Mouse (Mus musculus) embryo, embryonic 9.5 days (tissue): ENCODE measurements around the gene Raet1e.
A peak's percentile ranks its signal among the peaks of the same experiment; 100 is the strongest.
"Not testable (repeated sequence)": the region's sequence is repeated elsewhere in the genome, so short reads cannot be mapped to it uniquely, and the experiment has no call there.

Source experiments
- DNase-seq: peaks from one replicate; pipeline ENCODE4 v3.0.0-alpha.2; 2017; ENCODE audit errors: extremely low spot score

Gene Raet1e

GRCm38 (mm10) chr10:22273684-22274305 lies 115.4 kb downstream of the Raet1e start:
- peak; percentile 35 for DNase-seq

DNA sequence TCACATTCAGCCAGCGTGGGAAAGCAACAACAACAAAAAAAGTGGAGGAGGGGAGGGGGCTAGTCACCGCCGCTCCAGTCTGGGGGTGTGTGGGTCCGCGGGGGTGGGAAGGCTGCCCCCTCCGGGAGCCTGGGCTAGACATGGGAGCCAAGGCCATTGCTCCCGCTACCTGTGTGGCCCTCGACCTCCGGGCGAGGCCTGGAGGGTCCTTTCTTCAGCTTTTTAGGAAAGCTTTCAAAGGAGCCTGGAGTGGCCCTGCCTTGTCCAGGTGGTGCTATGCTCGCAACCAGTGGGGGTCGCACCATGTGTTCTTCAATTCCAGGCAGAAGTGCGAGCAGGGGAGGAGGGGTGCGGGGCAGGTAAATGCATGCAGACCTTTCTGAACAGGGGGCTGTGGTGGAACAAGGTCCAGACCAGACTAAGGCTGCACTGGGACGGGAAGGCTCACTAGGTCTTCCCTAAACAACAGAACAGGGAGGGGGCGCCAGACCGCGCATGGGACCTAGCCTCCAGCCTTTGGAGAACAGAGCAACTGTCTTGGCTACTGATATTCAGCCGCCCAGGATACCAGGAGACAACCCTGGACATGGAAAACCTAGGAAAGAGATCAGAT lies 116.2 kb downstream of the Raet1e start:
- DNase-seq = peak; percentile 27

DNA sequence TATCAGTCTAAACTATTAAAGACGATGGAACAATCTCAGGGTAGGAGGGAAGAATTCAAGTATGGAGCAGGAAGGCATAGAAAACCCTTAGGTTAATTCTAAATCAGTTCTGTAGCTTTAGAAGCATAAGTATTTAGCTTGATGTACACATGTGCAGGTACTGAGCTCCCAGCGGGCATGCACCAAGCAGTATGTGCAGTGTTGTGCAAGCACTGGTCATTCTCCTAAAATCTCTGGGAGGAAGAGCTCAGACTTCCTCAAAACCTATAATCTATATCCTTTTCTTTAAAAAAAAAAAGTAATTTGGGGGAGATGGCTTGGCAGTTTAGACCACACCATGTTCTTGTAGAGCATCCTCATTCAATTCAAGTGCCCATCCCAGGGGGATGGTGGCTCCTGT lies 120.1 kb downstream of the Raet1e start:
- DNase-seq = not testable (repeated sequence)

DNA sequence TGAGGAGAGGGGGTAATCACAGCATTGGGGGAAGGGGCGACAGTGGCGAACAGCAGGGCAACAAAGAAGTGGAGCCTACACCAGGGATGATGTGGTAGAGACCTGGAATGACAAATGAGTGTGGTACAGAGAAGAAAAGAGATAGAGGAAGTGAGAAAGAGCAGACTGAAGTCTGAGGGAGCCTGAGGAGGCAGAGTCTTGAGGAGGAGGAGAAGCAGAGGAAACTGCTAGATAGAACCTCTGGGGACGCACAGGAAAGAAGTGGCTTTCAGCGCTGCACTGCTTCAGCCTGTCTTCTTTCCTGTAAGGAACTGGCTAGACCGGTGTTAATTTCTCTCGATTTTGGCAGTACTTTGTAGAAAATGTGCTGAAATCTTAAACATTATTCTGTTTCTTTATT lies 124.4 kb downstream of the Raet1e start:
- no peak for DNase-seq

DNA sequence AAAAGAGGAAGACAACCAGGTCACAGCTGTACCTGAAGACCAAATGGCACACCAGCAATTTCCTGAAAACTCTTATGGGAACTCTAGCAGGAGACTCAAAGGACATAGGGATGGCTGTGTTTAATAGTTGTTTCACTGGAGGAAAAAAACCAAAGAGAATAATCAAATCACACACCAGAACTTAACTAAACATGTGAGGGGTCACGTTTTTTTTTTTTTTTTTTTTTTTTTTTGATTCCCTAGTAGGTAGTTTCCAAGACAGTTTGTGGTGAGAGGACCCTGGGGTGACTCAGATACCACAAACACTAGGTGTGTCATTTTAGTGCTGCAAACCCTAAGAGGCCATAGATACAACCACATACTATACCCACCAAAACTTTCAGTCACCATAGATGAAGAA lies 137.3 kb downstream of the Raet1e start:
- no peak for DNase-seq

DNA sequence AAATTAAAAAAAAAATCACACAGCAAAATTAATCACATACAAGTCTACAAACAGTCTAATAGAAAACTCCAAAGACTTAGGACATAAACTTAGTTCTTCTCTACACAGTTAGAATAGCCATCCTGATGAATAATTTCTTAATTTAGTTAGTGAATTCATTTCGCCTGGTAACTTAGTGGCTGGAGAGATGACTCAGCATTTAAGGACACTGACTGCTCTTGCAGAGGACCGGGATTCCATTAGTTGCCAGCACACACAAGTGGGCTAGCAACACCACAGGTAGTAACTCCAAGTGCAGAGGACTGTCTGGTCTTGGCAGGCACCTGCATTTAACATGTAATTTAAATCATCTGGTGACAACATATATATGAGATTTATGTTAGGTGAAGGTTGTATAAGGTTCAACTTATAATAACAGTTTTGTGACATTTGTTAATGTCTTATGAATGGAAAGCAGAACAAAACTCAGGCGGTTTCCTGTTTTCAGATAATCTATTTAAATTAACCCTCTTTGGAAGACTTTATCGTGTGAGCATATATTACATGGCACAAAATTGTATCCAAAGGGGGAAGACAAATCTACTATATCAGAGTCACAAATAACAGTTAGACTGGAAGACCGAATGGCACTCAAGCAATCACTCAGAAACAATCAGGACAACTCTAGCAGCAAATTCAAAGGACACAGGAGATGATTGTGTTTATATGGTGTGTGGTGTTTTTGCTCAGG lies 138.8 kb downstream of the Raet1e start:
- no peak for DNase-seq

GRCm38 (mm10) chr10:22297766-22298461 lies 139.5 kb downstream of the Raet1e start:
- DNase-seq = no peak

- no peak for DNase-seq
These were observed 141.0 kb downstream of the Raet1e start for GRCm38 (mm10) chr10:22299324-22299723.

DNA sequence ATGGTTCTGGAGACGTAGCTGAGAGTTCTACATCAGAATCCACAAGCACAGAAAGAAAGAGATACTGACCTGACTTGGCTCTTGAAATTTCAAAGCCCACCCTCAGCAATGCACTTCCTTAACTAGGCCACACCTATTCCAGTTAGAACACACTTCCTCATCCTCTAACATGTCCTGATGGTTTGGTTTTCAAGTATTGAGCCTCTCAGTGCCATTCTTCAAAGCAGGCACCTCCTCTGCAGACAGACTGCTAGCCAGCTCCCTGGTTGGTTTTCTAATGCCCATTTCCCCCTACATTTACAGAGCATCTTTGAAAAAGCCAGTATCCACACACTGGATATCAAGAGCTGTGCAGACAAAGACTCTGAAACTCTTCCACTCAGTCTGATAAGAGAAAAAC lies 143.3 kb downstream of the Raet1e start:
- no peak for DNase-seq

DNA sequence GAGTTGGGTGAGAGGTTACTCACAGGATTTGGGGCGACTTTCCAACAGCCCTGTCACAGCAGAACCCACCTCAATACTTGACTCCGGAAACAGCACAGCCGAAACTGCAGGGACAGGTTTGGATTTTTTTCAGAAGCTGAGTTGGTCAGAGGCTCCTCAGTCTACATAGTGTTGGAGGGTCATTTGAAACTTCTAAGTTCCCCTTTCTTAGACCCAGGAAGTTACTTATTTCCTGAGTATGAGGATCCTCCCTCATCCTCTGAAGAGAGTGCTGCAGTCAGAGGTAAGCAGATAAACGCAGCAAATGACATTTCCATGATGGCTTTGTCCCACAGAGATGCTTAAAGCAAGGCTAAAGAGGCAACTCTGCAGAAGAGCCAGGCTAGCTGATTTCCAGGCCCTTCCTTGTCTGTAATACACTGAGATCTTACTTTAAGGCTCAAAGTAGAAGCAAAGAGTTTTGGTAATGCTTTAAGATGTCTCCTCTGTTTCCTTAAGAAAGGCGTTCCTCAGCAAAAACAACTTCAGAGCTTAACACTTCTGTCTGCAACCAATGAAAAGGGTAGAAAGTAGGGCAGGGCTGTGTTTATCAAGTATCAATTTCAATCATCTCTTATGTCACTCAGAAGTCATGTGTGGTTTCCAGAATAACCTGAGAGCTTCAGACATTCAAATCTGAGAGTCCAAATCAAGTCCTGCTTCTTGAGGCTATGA lies 144.1 kb downstream of the Raet1e start:
- DNase-seq = no peak

DNA sequence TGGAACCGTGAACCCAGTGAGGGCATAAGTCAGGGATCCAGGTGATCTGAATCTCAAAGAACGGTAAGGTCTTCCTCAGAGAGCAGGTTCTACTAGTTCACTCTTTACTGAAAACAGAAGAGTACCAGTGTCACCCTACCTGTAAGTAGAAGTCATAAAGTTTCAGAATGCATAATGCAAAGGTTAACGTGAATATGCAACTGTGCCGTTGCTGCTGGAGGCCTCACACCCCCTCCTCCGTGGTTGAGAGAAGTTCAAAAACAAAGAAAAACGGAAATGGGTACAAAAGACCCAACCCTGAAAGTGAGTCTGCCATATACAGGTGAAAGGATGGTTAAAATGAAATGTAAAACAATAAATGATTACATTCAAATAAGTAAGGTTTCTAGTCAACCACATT lies 145.4 kb downstream of the Raet1e start:
- DNase-seq = no peak

GRCm38 (mm10) chr10:22305801-22306200 lies 147.4 kb downstream of the Raet1e start:
- DNase-seq = no peak

DNA sequence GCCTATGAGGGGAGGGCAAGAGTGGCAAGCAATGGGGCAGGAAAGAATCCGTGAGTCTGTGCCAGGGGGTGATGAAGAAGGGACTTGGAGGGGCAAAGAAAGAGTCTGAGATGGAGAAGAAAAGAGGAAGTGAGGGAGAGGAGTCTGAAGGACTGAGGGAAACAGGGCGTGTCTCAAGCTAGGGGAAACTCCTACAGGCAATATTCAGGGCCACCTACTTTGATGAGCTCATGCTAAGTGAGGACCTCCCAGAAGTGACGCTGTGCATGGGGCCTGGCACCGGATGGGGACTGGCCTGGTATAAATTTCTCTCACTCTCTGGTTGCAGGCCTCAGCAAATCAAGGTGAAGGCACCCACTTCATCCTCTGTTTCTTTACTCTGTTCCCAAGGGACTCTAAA lies 148.1 kb downstream of the Raet1e start:
- no peak for DNase-seq

GRCm38 (mm10) chr10:22308221-22308620 lies 149.9 kb downstream of the Raet1e start:
- DNase-seq = no peak

DNA sequence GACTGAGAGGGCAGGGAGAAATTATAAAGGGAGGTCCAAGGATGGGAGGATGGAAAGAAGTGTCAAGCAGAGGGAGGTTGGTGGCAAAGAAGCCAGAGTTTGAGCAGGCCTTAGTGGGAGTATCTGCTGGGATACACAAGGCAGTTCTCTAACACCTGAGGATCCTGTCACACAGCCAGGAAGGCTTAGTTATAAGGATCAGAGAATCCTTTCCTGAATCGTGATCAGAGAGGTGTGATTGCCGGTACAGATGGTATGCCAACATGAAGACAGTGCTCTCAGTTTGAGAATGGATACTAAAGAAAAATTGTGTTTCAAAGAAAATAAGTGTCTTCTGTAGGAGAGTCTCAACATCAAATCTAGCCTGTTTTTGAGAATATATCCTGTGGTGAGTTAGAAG lies 164.5 kb downstream of the Raet1e start:
- DNase-seq = no peak

GRCm38 (mm10) chr10:22345721-22346120 lies 187.4 kb downstream of the Raet1e start:
- DNase-seq = not testable (repeated sequence)

GRCm38 (mm10) chr10:22353548-22354195 lies 195.3 kb downstream of the Raet1e start:
- DNase-seq = not testable (repeated sequence)

DNA sequence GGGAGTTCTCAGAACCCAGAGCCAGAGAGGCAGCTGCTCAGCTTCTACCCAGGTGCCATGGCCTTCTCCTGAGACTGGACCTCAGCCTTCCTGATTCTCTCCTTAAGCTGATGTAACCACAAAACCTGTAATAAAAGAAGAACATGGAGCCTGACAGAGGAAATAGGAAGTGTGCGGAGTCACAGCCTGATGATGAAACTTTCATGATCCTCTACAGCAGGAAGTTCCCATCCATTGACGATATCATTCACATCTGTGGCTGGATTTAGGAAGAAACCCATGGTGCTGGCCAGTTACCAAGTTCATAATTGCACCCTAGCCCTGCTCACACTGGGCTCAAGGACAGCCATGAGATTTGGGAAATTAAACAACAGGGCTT lies 195.8 kb downstream of the Raet1e start:
- DNase-seq = not testable (repeated sequence)

GRCm38 (mm10) chr10:22357373-22357772 lies 199.0 kb downstream of the Raet1e start:
- DNase-seq = not testable (repeated sequence)

DNA sequence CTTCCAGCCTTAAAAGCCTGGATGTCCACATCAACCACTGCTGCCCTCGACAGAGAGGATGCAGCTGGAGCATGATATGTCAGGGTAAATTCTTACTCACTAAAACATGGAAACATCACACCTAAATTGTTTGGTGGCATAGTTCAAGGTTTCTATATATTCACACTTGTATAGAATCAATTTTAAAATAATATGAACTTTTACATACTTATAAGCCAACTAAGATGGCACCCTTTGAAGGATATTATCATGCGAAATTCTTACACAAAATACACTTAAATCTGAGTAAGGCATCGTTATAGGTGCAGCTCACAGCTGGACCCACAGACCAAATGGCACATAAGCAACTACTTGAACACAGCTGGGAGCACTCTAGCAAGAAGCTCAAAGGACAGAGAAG lies 201.9 kb downstream of the Raet1e start, which contains the start of gene Raet1d:
Gene Raet1d, plus strand, starts transcription at position 301 of the 400 bp plus-strand sequence.
- DNase-seq = not testable (repeated sequence)

DNA sequence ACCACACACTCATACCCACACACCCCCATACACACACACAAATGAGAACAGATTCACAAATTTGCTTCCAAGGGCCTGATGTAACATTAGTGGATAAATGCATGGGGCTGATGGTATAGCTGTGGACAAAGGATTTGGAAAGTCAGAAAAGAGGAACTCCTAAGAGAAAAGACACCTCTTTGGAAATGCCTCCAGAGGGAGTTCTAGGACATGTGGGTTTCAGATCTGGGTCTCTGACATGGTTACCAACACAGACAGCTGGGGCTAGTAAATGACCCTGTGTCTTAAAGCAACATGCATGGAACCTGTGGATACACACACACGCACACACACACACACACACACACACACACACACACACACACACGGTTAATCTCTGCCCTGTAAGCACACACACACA lies 202.6 kb downstream of the Raet1e start:
- not testable (repeated sequence) for DNase-seq
